Mouse (Mus musculus): ENCODE results near the gene Tpm1. TPM values are rescaled to one million over a fixed set of nuclear protein-coding genes. Genes with fewer than 3 reads are reported as not detected.

The Tpm1 gene
- polyA plus RNA-seq, 1 experiment from 2014 or later, result 1,264 TPM

GRCm38 (mm10) chr9:66978468-66978867 is 70.7 kb downstream of the Tpm1 start:
- no peaks in the 10 kb centered on the region for H3K9me3 ChIP-seq (ENCODE audit: control insufficient read depth, low read length)
- no peak overlapping the region for H3K4me2 ChIP-seq (ENCODE audit: low read depth, low read length)
- peaks cover 8% of the 10 kb centered on the region; the same call in 1 of the 2 replicates for H3K4me1 ChIP-seq (ENCODE audit: control insufficient read depth, insufficient read depth, low read length)
- no peak overlapping the region for H3K27ac ChIP-seq (replicated peaks; ENCODE audit: low read depth, low read length)
- 70% methylated on average over 1 of the region's 1 CpGs for WGBS
- H3K9ac ChIP-seq (ENCODE audit: low read depth, low read length), result no peak overlapping the region
- no peaks in the 10 kb centered on the region for H3K27me3 ChIP-seq (replicated peaks; ENCODE audit: control insufficient read depth, insufficient read depth, low read length)
- ATAC-seq (ENCODE audit: low read depth), result no peak
- no peak for DNase-seq (ENCODE audit: low spot score)
- no peaks in the 10 kb centered on the region for H3K36me3 ChIP-seq (ENCODE audit: control insufficient read depth, insufficient read depth, low read length)
- no peak overlapping the region for H3K4me3 ChIP-seq (ENCODE audit: low read depth, low read length)

- WGBS, result 77% methylated on average over 1 of the region's 1 CpGs
- peaks cover 8% of the 10 kb centered on the region; the same call in 1 of the 2 replicates for H3K4me1 ChIP-seq (ENCODE audit: control insufficient read depth, insufficient read depth, low read length)
- no peak overlapping the region for H3K4me3 ChIP-seq (ENCODE audit: low read depth, low read length)
- DNase-seq (ENCODE audit: low spot score) (no peak), ATAC-seq (ENCODE audit: low read depth) (no peak)
- H3K9ac ChIP-seq (ENCODE audit: low read depth, low read length), result no peak overlapping the region
- H3K9me3 ChIP-seq (ENCODE audit: control insufficient read depth, low read length), result no peaks in the 10 kb centered on the region
- no peaks in the 10 kb centered on the region for H3K27me3 ChIP-seq (replicated peaks; ENCODE audit: control insufficient read depth, insufficient read depth, low read length)
- H3K4me2 ChIP-seq (ENCODE audit: low read depth, low read length), result no peak overlapping the region
- no peaks in the 10 kb centered on the region for H3K36me3 ChIP-seq (ENCODE audit: control insufficient read depth, insufficient read depth, low read length)
- no peak overlapping the region for H3K27ac ChIP-seq (replicated peaks; ENCODE audit: low read depth, low read length)
Measured at GRCm38 (mm10) chr9:66977982-66978381, 71.2 kb downstream of the Tpm1 start.

GRCm38 (mm10) chr9:66977121-66977520 is 72.1 kb downstream of the Tpm1 start:
- no peak overlapping the region for H3K4me2 ChIP-seq (ENCODE audit: low read depth, low read length)
- H3K9me3 ChIP-seq (ENCODE audit: control insufficient read depth, low read length), result no peaks in the 10 kb centered on the region
- H3K27me3 ChIP-seq (replicated peaks; ENCODE audit: control insufficient read depth, insufficient read depth, low read length), result no peaks in the 10 kb centered on the region
- WGBS, result 72% methylated on average over 5 of the region's 5 CpGs
- H3K4me1 ChIP-seq (ENCODE audit: control insufficient read depth, insufficient read depth, low read length), result peaks cover 8% of the 10 kb centered on the region; the same call in 1 of the 2 replicates
- no peak overlapping the region for H3K27ac ChIP-seq (replicated peaks; ENCODE audit: low read depth, low read length)
- DNase-seq (ENCODE audit: low spot score) (no peak), ATAC-seq (ENCODE audit: low read depth) (no peak)
- no peaks in the 10 kb centered on the region for H3K36me3 ChIP-seq (ENCODE audit: control insufficient read depth, insufficient read depth, low read length)
- no peak overlapping the region for H3K4me3 ChIP-seq (ENCODE audit: low read depth, low read length)
- no peak overlapping the region for H3K9ac ChIP-seq (ENCODE audit: low read depth, low read length)

GRCm38 (mm10) chr9:66975239-66975645 is 74.0 kb downstream of the Tpm1 start, which contains the start of gene Lactb:
TSS of gene Lactb (minus strand) at chr9:66975484.
- WGBS, result 0% methylated on average over 10 of the region's 32 CpGs
- Histone ChIP-seq H3K4me3 (ENCODE audit: low read depth, low read length) (peak within 1 kb of the TSS; percentile 92), H3K9me3 (ENCODE audit: control insufficient read depth, low read length) (no peaks in the 10 kb centered on the region), H3K9ac (ENCODE audit: low read depth, low read length) (peak within 1 kb of the TSS; percentile 79), H3K27me3 (replicated peaks; ENCODE audit: control insufficient read depth, insufficient read depth, low read length) (no peaks in the 10 kb centered on the region), H3K4me2 (ENCODE audit: low read depth, low read length) (peak within 1 kb of the TSS; percentile 64), H3K36me3 (ENCODE audit: control insufficient read depth, insufficient read depth, low read length) (peaks cover 10% of the 10 kb centered on the region; the same call in 1 of the 2 replicates), H3K27ac (replicated peaks; ENCODE audit: low read depth, low read length) (peak within 1 kb of the TSS; percentile 76), H3K4me1 (ENCODE audit: control insufficient read depth, insufficient read depth, low read length) (peaks cover 8% of the 10 kb centered on the region; the same call in 1 of the 2 replicates)
- ATAC-seq (ENCODE audit: low read depth) (peak; percentile 98), DNase-seq (ENCODE audit: low spot score) (peak; percentile 96)

- WGBS, result 1% methylated on average over 17 of the region's 41 CpGs
- H3K27me3 ChIP-seq (replicated peaks; ENCODE audit: control insufficient read depth, insufficient read depth, low read length), result no peaks in the 10 kb centered on the region
Measured at GRCm38 (mm10) chr9:66974721-66975225, 74.4 kb downstream of the Tpm1 start.

More at GRCm38 (mm10) chr9:66974721-66975225, 74.4 kb downstream of the Tpm1 start:
- Histone ChIP-seq H3K36me3 (ENCODE audit: control insufficient read depth, insufficient read depth, low read length) (peaks cover 15% of the 10 kb centered on the region), H3K27ac (replicated peaks; ENCODE audit: low read depth, low read length) (peak overlapping the region; percentile 76), H3K9me3 (ENCODE audit: control insufficient read depth, low read length) (no peaks in the 10 kb centered on the region), H3K4me1 (ENCODE audit: control insufficient read depth, insufficient read depth, low read length) (peaks cover 8% of the 10 kb centered on the region; the same call in 1 of the 2 replicates), H3K4me2 (ENCODE audit: low read depth, low read length) (peak overlapping the region; percentile 64), H3K4me3 (ENCODE audit: low read depth, low read length) (peak overlapping the region; percentile 92), H3K9ac (ENCODE audit: low read depth, low read length) (peak overlapping the region; percentile 79)
- peak; percentile 83 for DNase-seq (ENCODE audit: low spot score)
- ATAC-seq (ENCODE audit: low read depth), result peak; percentile 80

Other genes with a start within 250 kb of the Tpm1 start
- 3.8 and 4.4 TPM in 2 replicates for gene Aph1c, start 214.7 kb downstream of the Tpm1 start, polyA plus RNA-seq (2014; fragmentation: Nextera tagmentation; extraction: Ambion mirVana)
- gene Rab8b, start 129.7 kb downstream of the Tpm1 start, polyA plus RNA-seq (2014; fragmentation: Nextera tagmentation; extraction: Ambion mirVana), result 15.9 and 17.7 TPM in 2 replicates
- gene Rps27l, start 103.3 kb downstream of the Tpm1 start, polyA plus RNA-seq (2014; fragmentation: Nextera tagmentation; extraction: Ambion mirVana), result 577 and 678 TPM in 2 replicates
- gene Lactb, start 73.9 kb downstream of the Tpm1 start, polyA plus RNA-seq (2014; fragmentation: Nextera tagmentation; extraction: Ambion mirVana), result 8.9 and 9.8 TPM in 2 replicates